Mouse (Mus musculus) small intestine, adult 2 months (tissue): Measurements from ENCODE around the gene Acad8. TPM values are rescaled to one million over a fixed set of nuclear protein-coding genes. Genes with fewer than 3 reads are reported as not detected.

Experiments used
- H3K27ac ChIP-seq: fragments of 200-500 bp; 2 replicates; pipeline ENCODE4 v1.5.1; 2012; ENCODE audit warnings: low read depth, low read length, control low read depth, inconsistent platforms; ENCODE audit not compliant: insufficient read depth
- H3K27me3 ChIP-seq: fragments of 200-500 bp; 2 replicates; pipeline ENCODE4 v1.6.1; 2012; ENCODE audit warnings: mild to moderate bottlenecking, moderate library complexity, low read length, inconsistent platforms; ENCODE audit not compliant: control insufficient read depth, insufficient read depth
- H3K36me3 ChIP-seq: fragments of 200-500 bp; 2 replicates; pipeline ENCODE4 v1.6.1; 2012; ENCODE audit warnings: mild to moderate bottlenecking, low read length, control low read depth, inconsistent platforms; ENCODE audit not compliant: control insufficient read depth, insufficient read depth
- H3K4me1 ChIP-seq: fragments of 200-500 bp; 2 replicates; pipeline ENCODE4 v1.6.1; 2012; ENCODE audit warnings: low read length, inconsistent platforms, mixed read lengths; ENCODE audit not compliant: control insufficient read depth, insufficient read depth, insufficient read length
- H3K4me3 ChIP-seq: fragments of 200-500 bp; 2 replicates; pipeline ENCODE4 v1.5.1; 2012; ENCODE audit warnings: low read depth, mild to moderate bottlenecking, control low read depth, inconsistent platforms, low read length, moderate library complexity
- CTCF ChIP-seq: fragments of 200-500 bp; IDR thresholded peaks from 2 replicates; pipeline ENCODE4 v1.5.1; 2012; ENCODE audit warnings: low read depth, mild to moderate bottlenecking, control low read depth, inconsistent platforms, low read length, moderate library complexity, mixed read lengths; ENCODE audit not compliant: insufficient replicate concordance, insufficient read length; ENCODE audit errors: extremely low read depth
- POLR2A ChIP-seq: fragments of 200-500 bp; IDR thresholded peaks from 2 replicates; pipeline ENCODE4 v1.6.1; 2012; ENCODE audit warnings: low read depth, mild to moderate bottlenecking, control low read depth, inconsistent platforms, low read length, moderate library complexity
- WGBS: fragments of 180-500 bp; shearing (Covaris S2); methylation state at CpG from one replicate; pipeline ENCODE4 v1.1.7; 2018; 5-methylcytosine and 5-hydroxymethylcytosine counted together
- polyA plus RNA-seq: library from polyadenylated mRNA; depleted of rRNA; stranded (reverse); fragments of >200 nt; gene quantifications from 2 replicates; pipeline ENCODE4 v1.2.3, GENCODE M21; 2012

Acad8 gene
- polyA plus RNA-seq, 1 experiment: 7.4 TPM

- TF ChIP-seq POLR2A (no peak), CTCF (no peak)
- Histone ChIP-seq H3K27me3 (no peaks in the 10 kb centered on the region), H3K4me3 (no peak overlapping the region), H3K4me1 (peaks cover 10% of the 10 kb centered on the region), H3K27ac (no peak overlapping the region), H3K36me3 (peaks cover 8% of the 10 kb centered on the region)
- 76% methylated on average over 4 of the region's 4 CpGs for WGBS
Observed at GRCm38 (mm10) chr9:27023681-27024080, 24.3 kb upstream of the Acad8 start.

GRCm38 (mm10) chr9:27018961-27019360 is 19.6 kb upstream of the Acad8 start:
- TF ChIP-seq CTCF: no peak
- TF ChIP-seq POLR2A: no peak
- WGBS: 94% methylated on average over 10 of the region's 10 CpGs
- Histone ChIP-seq H3K27me3 (no peaks in the 10 kb centered on the region), H3K36me3 (peaks cover 36% of the 10 kb centered on the region), H3K27ac (no peak overlapping the region), H3K4me1 (no peaks in the 10 kb centered on the region), H3K4me3 (no peak overlapping the region)

- WGBS: 86% methylated on average over 4 of the region's 4 CpGs
- peaks cover 61% of the 10 kb centered on the region for H3K36me3 ChIP-seq
- H3K4me3 ChIP-seq: no peak overlapping the region
- no peaks in the 10 kb centered on the region for H3K4me1 ChIP-seq
- H3K27ac ChIP-seq: no peak overlapping the region
- H3K27me3 ChIP-seq: no peaks in the 10 kb centered on the region
- TF ChIP-seq POLR2A (no peak), CTCF (no peak)
Observed at GRCm38 (mm10) chr9:27011572-27011971, 12.2 kb upstream of the Acad8 start.

- WGBS: 79% methylated on average over 5 of the region's 5 CpGs
- peaks cover 63% of the 10 kb centered on the region for H3K36me3 ChIP-seq
- TF ChIP-seq CTCF (no peak), POLR2A (no peak)
Observed at GRCm38 (mm10) chr9:27009231-27009630, 9.9 kb upstream of the Acad8 start.

GRCm38 (mm10) chr9:27006866-27007265 is 7.5 kb upstream of the Acad8 start:
- no peak for TF ChIP-seq CTCF
- Histone ChIP-seq H3K27ac (no peak overlapping the region), H3K4me3 (no peak overlapping the region), H3K4me1 (no peaks in the 10 kb centered on the region), H3K27me3 (no peaks in the 10 kb centered on the region), H3K36me3 (peaks cover 52% of the 10 kb centered on the region)
- WGBS: 89% methylated on average over 5 of the region's 5 CpGs

More at GRCm38 (mm10) chr9:27009231-27009630, 9.9 kb upstream of the Acad8 start:
- H3K27me3 ChIP-seq: no peaks in the 10 kb centered on the region
- H3K27ac ChIP-seq: no peak overlapping the region
- H3K4me1 ChIP-seq: no peaks in the 10 kb centered on the region
- H3K4me3 ChIP-seq: no peak overlapping the region

- no peak overlapping the region for H3K27ac ChIP-seq
- H3K4me3 ChIP-seq: no peak overlapping the region
- no peaks in the 10 kb centered on the region for H3K4me1 ChIP-seq
- no peak for TF ChIP-seq POLR2A
- no peak for TF ChIP-seq CTCF
- peaks cover 46% of the 10 kb centered on the region for H3K36me3 ChIP-seq
- no peaks in the 10 kb centered on the region for H3K27me3 ChIP-seq
- WGBS: 83% methylated on average over 1 of the region's 1 CpGs
Observed at GRCm38 (mm10) chr9:27005933-27006332, 6.6 kb upstream of the Acad8 start.

- no peak overlapping the region for H3K4me3 ChIP-seq
- peaks cover 41% of the 10 kb centered on the region for H3K36me3 ChIP-seq
- TF ChIP-seq POLR2A: no peak
- TF ChIP-seq CTCF: no peak
- H3K27ac ChIP-seq: no peak overlapping the region
- WGBS: 87% methylated on average over 3 of the region's 3 CpGs
- no peaks in the 10 kb centered on the region for H3K27me3 ChIP-seq
- no peaks in the 10 kb centered on the region for H3K4me1 ChIP-seq
Observed at GRCm38 (mm10) chr9:27005231-27005630, 5.9 kb upstream of the Acad8 start.
